Mouse (Mus musculus) MEL (cell line): ENCODE data around the gene Sgo2a. TPM values are rescaled to one million over a fixed set of nuclear protein-coding genes. Genes with fewer than 3 reads are reported as not detected.

ENCODE experiments used
- DNase-seq: peaks from one replicate; pipeline ENCODE4 v3.0.0; 2011; ENCODE audit warnings: low read depth, low spot score
- H3K27ac ChIP-seq: 2 replicates; pipeline ENCODE4 v1.5.1; 2012; ENCODE audit warnings: low read depth, mild to moderate bottlenecking, control low read depth, low read length, moderate library complexity; ENCODE audit not compliant: control insufficient read depth
- H3K27me3 ChIP-seq, 2 experiments: fragments of 150-350 bp in 1 of 2; sonication (generic) in 1 of 2; 2 replicates each; pipeline ENCODE4 v1.6.1; 2012; ENCODE audit warnings: low read length in 2 of 2, mild to moderate bottlenecking in 2 of 2, improper control_type of control experiment in 1 of 2, moderate library complexity in 1 of 2; ENCODE audit not compliant: insufficient read depth in 2 of 2, control insufficient read depth in 1 of 2
- H3K36me3 ChIP-seq, 2 experiments: 2 replicates each; pipeline ENCODE4 v1.6.1; 2012 to 2014; ENCODE audit warnings: low read length in 2 of 2, improper control_type of control experiment in 1 of 2, inconsistent platforms in 1 of 2, mild to moderate bottlenecking in 1 of 2; ENCODE audit not compliant: insufficient read depth in 2 of 2, control insufficient read depth in 1 of 2
- H3K4me1 ChIP-seq, 2 experiments: fragments of 150-350 bp in 1 of 2; sonication (generic) in 1 of 2; 2 replicates each; pipeline ENCODE4 v1.6.1; 2012; ENCODE audit warnings: low read length in 2 of 2, improper control_type of control experiment in 1 of 2, mild to moderate bottlenecking in 1 of 2; ENCODE audit not compliant: insufficient read depth in 2 of 2, control insufficient read depth in 1 of 2
- H3K4me3 ChIP-seq, 2 experiments: fragments of 150-350 bp in 1 of 2; sonication (generic) in 1 of 2; 2 replicates each; pipeline ENCODE4 v1.5.1; 2012; ENCODE audit warnings: low read depth in 2 of 2, low read length in 2 of 2, mild to moderate bottlenecking in 2 of 2, moderate library complexity in 2 of 2, control low read depth in 1 of 2, improper control_type of control experiment in 1 of 2; ENCODE audit not compliant: control insufficient read depth in 1 of 2, insufficient read depth in 1 of 2
- H3K79me2 ChIP-seq: 2 replicates; pipeline ENCODE4 v1.6.1; 2012; ENCODE audit warnings: mild to moderate bottlenecking, low read length, moderate library complexity; ENCODE audit not compliant: control insufficient read depth, poor library complexity, insufficient read depth
- H3K9ac ChIP-seq: 2 replicates; pipeline ENCODE4 v1.6.1; 2012; ENCODE audit warnings: low read depth, mild to moderate bottlenecking, control low read depth, low read length, moderate library complexity; ENCODE audit not compliant: control insufficient read depth, poor library complexity, severe bottlenecking
- H3K9me3 ChIP-seq: fragments of 150-350 bp; sonication (generic); replicated peaks from 2 replicates; pipeline ENCODE4 v1.6.1; 2012; ENCODE audit warnings: mild to moderate bottlenecking, low read length, improper control_type of control experiment, moderate library complexity; ENCODE audit not compliant: insufficient read depth
- CHD2 ChIP-seq: IDR thresholded peaks from 2 replicates; pipeline ENCODE4 v1.6.1; 2011; ENCODE audit warnings: low read length, improper control_type of control experiment
- CTCF ChIP-seq, 3 experiments: IDR thresholded peaks in 2 of 3; conservative IDR thresholded peaks in 1 of 3; 2 replicates each; pipeline ENCODE4 v1.5.1; 2011 to 2012; ENCODE audit warnings: low read length in 3 of 3, low read depth in 2 of 3, mild to moderate bottlenecking in 2 of 3, improper control_type of control experiment in 1 of 3, inconsistent platforms in 1 of 3, mixed read lengths in 1 of 3, moderate library complexity in 1 of 3; ENCODE audit not compliant: control insufficient read depth in 1 of 3, insufficient read depth in 1 of 3, poor library complexity in 1 of 3, severe bottlenecking in 1 of 3
- E2F4 ChIP-seq: IDR thresholded peaks from 2 replicates; pipeline ENCODE4 v1.6.1; 2011; ENCODE audit warnings: low read depth, low read length, improper control_type of control experiment, borderline replicate concordance
- GABPA ChIP-seq: IDR thresholded peaks from 2 replicates; pipeline ENCODE4 v1.6.1; 2012; ENCODE audit warnings: low read depth, mild to moderate bottlenecking, inconsistent platforms, low read length, improper control_type of control experiment, moderate library complexity
- GATA1 ChIP-seq: IDR thresholded peaks from 2 replicates; pipeline ENCODE4 v1.6.1; 2011; ENCODE audit warnings: low read depth, low read length, improper control_type of control experiment
- KAT2A ChIP-seq: conservative IDR thresholded peaks from 2 replicates; pipeline ENCODE4 v1.6.1; 2012; ENCODE audit warnings: low read depth, low read length, improper control_type of control experiment, inconsistent platforms
- MAX ChIP-seq: IDR thresholded peaks from 2 replicates; pipeline ENCODE4 v1.6.1; 2011; ENCODE audit warnings: low read length, improper control_type of control experiment
- MAZ ChIP-seq: IDR thresholded peaks from 2 replicates; pipeline ENCODE4 v1.6.1; 2012; ENCODE audit warnings: low read depth, mild to moderate bottlenecking, inconsistent platforms, low read length, improper control_type of control experiment
- MEF2A ChIP-seq: IDR thresholded peaks from 2 replicates; pipeline ENCODE4 v1.6.1; 2014; ENCODE audit warnings: low read depth, mild to moderate bottlenecking, inconsistent platforms, low read length, improper control_type of control experiment; ENCODE audit not compliant: poor library complexity, insufficient replicate concordance, severe bottlenecking; ENCODE audit errors: extremely low read depth
- MXI1 ChIP-seq: IDR thresholded peaks from 2 replicates; pipeline ENCODE4 v1.6.1; 2011; ENCODE audit warnings: mild to moderate bottlenecking, low read depth, low read length, improper control_type of control experiment
- MYB ChIP-seq: IDR thresholded peaks from 2 replicates; pipeline ENCODE4 v1.6.1; 2011; ENCODE audit warnings: mild to moderate bottlenecking, low read depth, low read length, improper control_type of control experiment
- MYC ChIP-seq: IDR thresholded peaks from 2 replicates; pipeline ENCODE4 v1.6.1; 2011; ENCODE audit warnings: low read depth, mild to moderate bottlenecking, low read length, improper control_type of control experiment, moderate library complexity
- NRF1 ChIP-seq: IDR thresholded peaks from 2 replicates; pipeline ENCODE4 v1.6.1; 2014; ENCODE audit warnings: low read depth, mild to moderate bottlenecking, inconsistent platforms, low read length, improper control_type of control experiment, moderate library complexity; ENCODE audit not compliant: poor library complexity, insufficient read depth, severe bottlenecking
- POLR2AphosphoS2 ChIP-seq: IDR thresholded peaks from 2 replicates; pipeline ENCODE4 v1.6.1; 2011; ENCODE audit warnings: low read length, improper control_type of control experiment
- RAD21 ChIP-seq: IDR thresholded peaks from 2 replicates; pipeline ENCODE4 v1.6.1; 2011; ENCODE audit warnings: mild to moderate bottlenecking, low read depth, low read length, improper control_type of control experiment
- RCOR1 ChIP-seq: IDR thresholded peaks from 2 replicates; pipeline ENCODE4 v1.6.1; 2012; ENCODE audit warnings: low read depth, mild to moderate bottlenecking, inconsistent platforms, low read length, improper control_type of control experiment
- SIN3A ChIP-seq: IDR thresholded peaks from 2 replicates; pipeline ENCODE4 v1.6.1; 2012; ENCODE audit warnings: low read length, improper control_type of control experiment, inconsistent platforms
- SMC3 ChIP-seq: IDR thresholded peaks from 2 replicates; pipeline ENCODE4 v1.6.1; 2011; ENCODE audit warnings: low read depth, low read length, improper control_type of control experiment
- TAL1 ChIP-seq: IDR thresholded peaks from 2 replicates; pipeline ENCODE4 v1.6.1; 2012; ENCODE audit warnings: mild to moderate bottlenecking, inconsistent platforms, low read length, moderate library complexity, mixed read lengths
- TBP ChIP-seq: IDR thresholded peaks from 2 replicates; pipeline ENCODE4 v1.8.0; 2011; ENCODE audit warnings: low read depth, low read length, improper control_type of control experiment
- USF1 ChIP-seq: IDR thresholded peaks from 2 replicates; pipeline ENCODE4 v1.6.1; 2014; ENCODE audit warnings: low read depth, mild to moderate bottlenecking, inconsistent platforms, low read length, improper control_type of control experiment, moderate library complexity
- USF2 ChIP-seq, 2 experiments: IDR thresholded peaks; 2 replicates each; pipeline ENCODE4 v1.6.1; 2011 to 2012; ENCODE audit warnings: improper control_type of control experiment in 2 of 2, low read length in 2 of 2, borderline replicate concordance in 1 of 2, inconsistent platforms in 1 of 2, low read depth in 1 of 2, mild to moderate bottlenecking in 1 of 2; ENCODE audit not compliant: insufficient read depth in 1 of 2
- ZKSCAN1 ChIP-seq: IDR thresholded peaks from 2 replicates; pipeline ENCODE4 v1.6.1; 2012; ENCODE audit warnings: low read depth, mild to moderate bottlenecking, inconsistent platforms, low read length, improper control_type of control experiment, moderate library complexity
- ZMIZ1 ChIP-seq: IDR thresholded peaks from 2 replicates; pipeline ENCODE4 v1.6.1; 2012; ENCODE audit warnings: low read depth, mild to moderate bottlenecking, inconsistent platforms, low read length, improper control_type of control experiment, moderate library complexity
- ZNF384 ChIP-seq: IDR thresholded peaks from 2 replicates; pipeline ENCODE4 v1.6.1; 2012; ENCODE audit warnings: low read depth, mild to moderate bottlenecking, inconsistent platforms, low read length, improper control_type of control experiment
- polyA plus RNA-seq, 2 experiments: library from polyadenylated mRNA; stranded (reverse) in 1 of 2; unstranded in 1 of 2; fragments of >175 nt in 1 of 2; fragments of >200 nt in 1 of 2; gene quantifications; 2 replicates each; pipeline versions ENCODE4 v1.2.1 to v1.2.4; 2012; ENCODE audit warnings: low replicate concordance in 2 of 2, low read depth in 1 of 2; ENCODE audit not compliant: insufficient read length in 2 of 2, insufficient read depth in 1 of 2, missing spikeins in 1 of 2
- total RNA-seq: library from RNA; depleted of rRNA; stranded (reverse); fragments of 300-350 nt; gene quantifications from 2 replicates; pipeline ENCODE4 v1.2.3, GENCODE M21; 2012

Gene Sgo2a
- total and polyA plus RNA-seq, 3 experiments, result 11.5 to 48.8 (median 12.3) TPM

GRCm38 (mm10) chr1:58058846-58059245, 63.1 kb downstream of the Sgo2a start:
- no peaks in the 10 kb centered on the region for H3K27me3 ChIP-seq
- no peaks in the 10 kb centered on the region for H3K79me2 ChIP-seq
- no peak for DNase-seq
- H3K27ac ChIP-seq, result no peak overlapping the region
- H3K4me3 ChIP-seq, result no peak overlapping the region
- no peaks in the 10 kb centered on the region for H3K36me3 ChIP-seq
- H3K4me1 ChIP-seq, result no peaks in the 10 kb centered on the region
- no peaks in the 10 kb centered on the region for H3K9me3 ChIP-seq
- TF ChIP-seq MXI1, result no peak
- TF ChIP-seq GATA1, result no peak
- no peak for TF ChIP-seq CHD2
- no peak for TF ChIP-seq RCOR1
- TF ChIP-seq MAZ, result no peak
- no peak for TF ChIP-seq USF2 (IDR thresholded peaks at IDR 0.05; ENCODE audit: borderline replicate concordance in 1 of 2, insufficient read depth in 1 of 2, low read depth in 1 of 2, low read length in 2 of 2)
- no peak for TF ChIP-seq ZNF384
- TF ChIP-seq ZMIZ1, result no peak
- TF ChIP-seq NRF1, result no peak
- no peak for TF ChIP-seq SMC3
- TF ChIP-seq MYB, result no peak
- TF ChIP-seq MYC, result no peak
- no peak for TF ChIP-seq USF1
- no peak for TF ChIP-seq SIN3A
- no peak for TF ChIP-seq RAD21
- TF ChIP-seq POLR2AphosphoS2, result no peak
- no peak for TF ChIP-seq GABPA
- no peak for TF ChIP-seq TAL1
- TF ChIP-seq KAT2A, result no peak
- no peak overlapping the region for H3K9ac ChIP-seq

GRCm38 (mm10) chr1:58062131-58062530, 66.4 kb downstream of the Sgo2a start:
- H3K9ac ChIP-seq, result no peak overlapping the region
- no peaks in the 10 kb centered on the region for H3K9me3 ChIP-seq
- H3K27me3 ChIP-seq, result no peaks in the 10 kb centered on the region
- H3K4me3 ChIP-seq, result no peak overlapping the region
- no peak for DNase-seq
- no peak overlapping the region for H3K27ac ChIP-seq
- H3K36me3 ChIP-seq, result no peaks in the 10 kb centered on the region
- TF ChIP-seq MAX, result no peak
- no peak for TF ChIP-seq TAL1
- TF ChIP-seq GABPA, result no peak
- TF ChIP-seq E2F4, result no peak
- TF ChIP-seq TBP, result no peak
- no peak for TF ChIP-seq MEF2A
- no peak for TF ChIP-seq CTCF (IDR thresholded peaks at IDR 0.05 in 2 of 3, conservative IDR thresholded peaks at IDR 0.05 in 1 of 3; ENCODE audit: control insufficient read depth in 1 of 3, insufficient read depth in 1 of 3, low read depth in 2 of 3, low read length in 3 of 3, poor library complexity in 1 of 3, severe bottlenecking in 1 of 3)
- TF ChIP-seq KAT2A, result no peak
- no peak for TF ChIP-seq RAD21
- no peak for TF ChIP-seq USF2 (IDR thresholded peaks at IDR 0.05; ENCODE audit: borderline replicate concordance in 1 of 2, insufficient read depth in 1 of 2, low read depth in 1 of 2, low read length in 2 of 2)
- TF ChIP-seq ZKSCAN1, result no peak
- H3K4me1 ChIP-seq, result no peaks in the 10 kb centered on the region
- no peaks in the 10 kb centered on the region for H3K79me2 ChIP-seq
